Mouse (Mus musculus) heart, postnatal 4 days (tissue): Measurements from ENCODE around the gene Vps8. TPM values are rescaled to one million over a fixed set of nuclear protein-coding genes. Genes with fewer than 3 reads are reported as not detected.
"Not testable (repeated sequence)": the region's sequence is repeated elsewhere in the genome, so short reads cannot be mapped to it uniquely, and the experiment has no call there.

ENCODE experiments used
- DNase-seq: peaks from one replicate; pipeline ENCODE4 v3.0.0; 2021
- total RNA-seq, 2 experiments: library from RNA; stranded (reverse); gene quantifications; 2 replicates each; pipeline ENCODE4 v1.2.3; 2021

Gene Vps8
- total RNA-seq, 2 experiments from 2014 or later = 25.4 to 26.0 TPM

DNA sequence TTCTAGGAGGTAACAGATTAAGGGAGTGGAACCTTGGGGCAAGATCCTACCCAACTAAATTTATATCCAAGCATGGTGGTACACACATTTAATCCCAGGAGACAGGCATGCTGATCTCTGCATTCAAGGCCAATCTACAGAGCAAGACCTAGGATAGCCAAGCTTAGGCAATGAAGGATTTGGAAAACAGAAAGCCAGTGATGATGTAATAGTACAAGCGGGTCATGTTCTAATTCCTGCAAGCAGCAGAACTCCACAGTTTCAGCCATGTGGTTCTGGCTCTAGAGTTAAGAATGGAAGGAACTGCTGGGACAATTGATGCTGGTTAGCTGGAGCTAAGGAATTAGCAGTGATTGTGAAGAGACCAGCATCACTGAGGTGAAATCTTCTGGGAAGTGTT is 250.7 kb downstream of the Vps8 start:
- DNase-seq = not testable (repeated sequence)

DNA sequence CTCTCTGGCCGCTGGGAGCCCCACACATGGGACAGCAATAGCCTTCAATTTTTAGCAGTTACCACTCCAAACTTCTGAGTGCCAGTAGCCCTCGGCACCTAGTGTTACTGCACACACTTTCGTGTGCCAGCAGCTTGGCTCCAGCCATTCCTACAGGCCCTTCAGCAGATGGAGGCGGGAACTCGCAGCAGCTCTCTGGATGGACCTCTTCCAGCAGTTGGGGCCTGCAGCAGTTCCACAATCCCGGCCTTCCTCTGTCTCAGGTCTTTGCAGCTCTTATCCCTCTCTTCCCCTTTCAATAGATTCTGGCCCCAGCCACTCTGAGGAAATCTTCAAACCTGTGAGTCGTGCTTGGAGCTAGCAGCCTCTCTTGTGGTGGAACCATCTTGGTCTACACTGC is 253.9 kb downstream of the Vps8 start:
- DNase-seq = no peak

DNA sequence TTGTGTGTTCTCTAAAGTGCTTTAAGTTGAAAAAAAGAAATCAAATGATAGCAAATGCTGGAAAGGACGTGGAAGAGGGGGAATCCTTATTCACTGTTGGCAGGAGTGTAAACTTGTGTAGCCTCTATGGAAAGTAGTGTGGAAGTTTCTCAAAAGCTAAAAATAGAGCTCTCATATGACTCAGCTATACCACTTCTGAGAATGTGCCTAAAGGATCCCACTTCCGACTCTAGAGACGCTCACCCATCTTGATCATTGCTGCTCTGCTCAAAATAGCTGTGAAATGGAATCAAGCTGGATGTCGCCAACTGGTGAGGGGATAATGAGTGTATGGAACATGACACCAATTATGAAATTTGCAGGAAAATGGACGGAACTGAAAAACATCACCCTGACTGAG is 264.5 kb downstream of the Vps8 start:
- DNase-seq = no peak

DNA sequence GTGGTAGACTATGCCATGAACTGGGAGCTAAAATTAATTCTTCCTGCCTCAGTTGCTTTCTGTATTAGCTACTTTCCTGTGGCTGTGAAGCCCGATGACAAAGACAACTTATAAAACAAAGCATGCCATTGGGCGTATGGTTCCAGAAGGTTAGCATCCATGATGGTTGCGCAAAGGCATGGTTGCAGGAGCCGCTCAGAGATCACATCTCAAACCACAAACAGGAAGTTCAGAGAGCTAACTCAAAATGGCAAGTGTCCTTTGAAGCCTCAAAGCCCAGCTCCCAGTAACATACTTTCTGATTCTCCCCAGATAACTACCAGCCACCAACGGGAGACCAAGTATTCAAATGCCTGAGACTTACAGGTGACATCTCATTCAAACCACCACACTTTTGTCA is 266.2 kb downstream of the Vps8 start:
- DNase-seq = no peak

DNA sequence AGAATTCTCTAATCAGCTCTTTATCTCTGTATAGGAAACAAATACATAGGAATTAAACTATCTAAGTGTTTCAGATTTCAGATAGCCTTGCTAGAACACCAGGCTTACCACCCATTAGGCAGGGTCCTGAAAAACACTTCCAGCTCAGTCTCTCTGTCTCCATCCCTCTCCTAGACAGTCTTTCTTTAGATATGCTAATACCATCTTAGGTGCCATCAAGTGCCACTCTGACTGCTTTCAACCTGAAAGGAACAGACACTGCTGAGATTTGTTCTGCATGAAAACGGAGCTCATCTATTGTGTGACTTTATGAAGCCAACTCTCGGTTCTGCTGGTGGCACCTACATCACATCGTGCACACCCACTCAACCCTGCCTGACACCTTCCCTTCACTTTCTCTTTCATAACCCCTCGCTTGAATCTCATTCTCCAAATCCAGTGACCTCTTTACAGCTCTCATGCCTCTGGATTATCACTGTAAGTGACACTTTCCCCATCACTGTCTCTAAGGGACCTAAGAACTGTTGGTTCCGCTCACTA is 267.4 kb downstream of the Vps8 start:
- no peak for DNase-seq

DNA sequence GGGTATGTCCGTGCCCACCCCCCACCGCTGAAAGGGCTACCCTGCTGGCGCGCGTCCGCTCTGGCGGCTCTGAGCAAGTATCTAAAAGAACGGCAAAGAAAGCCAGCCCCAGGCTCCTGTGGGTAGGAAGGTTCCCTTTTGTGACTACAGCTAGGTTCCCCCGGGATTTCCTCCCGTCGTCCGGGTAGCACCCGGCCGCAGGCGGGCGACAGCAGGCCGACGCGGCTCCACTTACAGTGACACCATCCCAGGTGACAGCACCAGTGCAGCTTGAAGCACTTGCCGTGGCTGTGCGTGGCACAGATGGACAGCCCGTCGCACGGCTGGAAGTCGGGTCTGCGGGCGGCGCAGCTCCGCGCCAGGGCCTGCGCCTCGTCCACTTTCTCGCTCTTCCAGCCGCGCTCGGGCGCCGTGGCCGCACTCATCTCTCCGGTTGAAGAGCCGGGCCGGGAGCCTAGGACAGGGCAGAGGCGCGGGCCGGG is 271.1 kb downstream of the Vps8 start:
- peak; percentile 61 for DNase-seq

Other genes starting within 250 kb of the Vps8 start
- gene Ephb3, start 218.4 kb upstream of the Vps8 start, total RNA-seq = 10 to 100 TPM; 14.3 to 14.8 TPM